Mouse (Mus musculus) frontal cortex, postnatal 36 days (tissue): ENCODE results near the gene Mfap1b.

Experiments used
- DNase-seq, 2 experiments: peaks; one replicate each; pipeline ENCODE4 v3.0.0; 2022; ENCODE audit warnings: low spot score in 2 of 2

Gene Mfap1b

GRCm38 (mm10) chr2:121434854-121435253, 39.0 kb downstream of the Mfap1b start:
- DNase-seq = no peak

GRCm38 (mm10) chr2:121425890-121426289, 48.0 kb downstream of the Mfap1b start:
- no peak for DNase-seq

GRCm38 (mm10) chr2:121423166-121423565, 50.7 kb downstream of the Mfap1b start:
- no peak for DNase-seq

- no peak for DNase-seq
These were observed 55.4 kb downstream of the Mfap1b start for GRCm38 (mm10) chr2:121418476-121418875.

GRCm38 (mm10) chr2:121416356-121416755, 57.5 kb downstream of the Mfap1b start:
- DNase-seq = no peak

GRCm38 (mm10) chr2:121415591-121415990, 58.3 kb downstream of the Mfap1b start:
- peak in 1 of 2 experiments; percentile 29 for DNase-seq

GRCm38 (mm10) chr2:121415103-121415502, 58.8 kb downstream of the Mfap1b start:
- no peak for DNase-seq

GRCm38 (mm10) chr2:121414139-121414685, 59.7 kb downstream of the Mfap1b start:
- DNase-seq = no peak

GRCm38 (mm10) chr2:121413387-121414042, 60.4 kb downstream of the Mfap1b start, which contains the start of the genes Pdia3 and Catsper2:
Pdia3 (plus strand) TSS chr2:121413775.
Catsper2 (minus strand) TSS chr2:121413792.
- peak; percentile 96 to 97 for DNase-seq

GRCm38 (mm10) chr2:121412843-121413386, 61.0 kb downstream of the Mfap1b start:
- DNase-seq = no peak
